Mouse (Mus musculus): Measurements from ENCODE around the gene Syngap1. TPM values are rescaled to one million over a fixed set of nuclear protein-coding genes. Genes with fewer than 3 reads are reported as not detected.

Gene Syngap1
- total RNA-seq, 1 experiment from 2014 or later, result 0.76 TPM

- ATAC-seq (replicated peaks; ENCODE audit: insufficient number of reproducible peaks, low FRiP score, low TSS enrichment, poor library complexity, severe bottlenecking), result no peak
These were observed 9.7 kb downstream of the Syngap1 start for GRCm38 (mm10) chr17:26950560-26951288.

GRCm38 (mm10) chr17:26951406-26951805 is 10.4 kb downstream of the Syngap1 start:
- ATAC-seq (replicated peaks; ENCODE audit: insufficient number of reproducible peaks, low FRiP score, low TSS enrichment, poor library complexity, severe bottlenecking), result 0 out of 2 replicates have a peak, but pooled peaks have one; percentile 36

- ATAC-seq (replicated peaks; ENCODE audit: insufficient number of reproducible peaks, low FRiP score, low TSS enrichment, poor library complexity, severe bottlenecking), result no peak
These were observed 11.2 kb downstream of the Syngap1 start for GRCm38 (mm10) chr17:26951952-26952877.

- no peak for ATAC-seq (replicated peaks; ENCODE audit: insufficient number of reproducible peaks, low FRiP score, low TSS enrichment, poor library complexity, severe bottlenecking)
These were observed 12.1 kb downstream of the Syngap1 start for GRCm38 (mm10) chr17:26953201-26953600.

GRCm38 (mm10) chr17:26953726-26954125 is 12.7 kb downstream of the Syngap1 start:
- no peak for ATAC-seq (replicated peaks; ENCODE audit: insufficient number of reproducible peaks, low FRiP score, low TSS enrichment, poor library complexity, severe bottlenecking)

- ATAC-seq (replicated peaks; ENCODE audit: insufficient number of reproducible peaks, low FRiP score, low TSS enrichment, poor library complexity, severe bottlenecking), result no peak
These were observed 15.3 kb downstream of the Syngap1 start for GRCm38 (mm10) chr17:26956309-26956708.

- ATAC-seq (replicated peaks; ENCODE audit: insufficient number of reproducible peaks, low FRiP score, low TSS enrichment, poor library complexity, severe bottlenecking), result no peak
These were observed 15.8 kb downstream of the Syngap1 start for GRCm38 (mm10) chr17:26956895-26957294.

GRCm38 (mm10) chr17:26957872-26958271 is 16.8 kb downstream of the Syngap1 start:
- no peak for ATAC-seq (replicated peaks; ENCODE audit: insufficient number of reproducible peaks, low FRiP score, low TSS enrichment, poor library complexity, severe bottlenecking)

GRCm38 (mm10) chr17:26958880-26959279 is 17.8 kb downstream of the Syngap1 start:
- ATAC-seq (replicated peaks; ENCODE audit: insufficient number of reproducible peaks, low FRiP score, low TSS enrichment, poor library complexity, severe bottlenecking), result no peak

GRCm38 (mm10) chr17:26959815-26960214 is 18.8 kb downstream of the Syngap1 start:
- no peak for ATAC-seq (replicated peaks; ENCODE audit: insufficient number of reproducible peaks, low FRiP score, low TSS enrichment, poor library complexity, severe bottlenecking)

- ATAC-seq (replicated peaks; ENCODE audit: insufficient number of reproducible peaks, low FRiP score, low TSS enrichment, poor library complexity, severe bottlenecking), result no peak
These were observed 20.7 kb downstream of the Syngap1 start for GRCm38 (mm10) chr17:26961572-26962240.

GRCm38 (mm10) chr17:26966993-26967392 is 25.9 kb downstream of the Syngap1 start:
- ATAC-seq (replicated peaks; ENCODE audit: insufficient number of reproducible peaks, low FRiP score, low TSS enrichment, poor library complexity, severe bottlenecking), result no peak

GRCm38 (mm10) chr17:26967477-26967876 is 26.4 kb downstream of the Syngap1 start:
- no peak for ATAC-seq (replicated peaks; ENCODE audit: insufficient number of reproducible peaks, low FRiP score, low TSS enrichment, poor library complexity, severe bottlenecking)

- ATAC-seq (replicated peaks; ENCODE audit: insufficient number of reproducible peaks, low FRiP score, low TSS enrichment, poor library complexity, severe bottlenecking), result no peak
These were observed 27.2 kb downstream of the Syngap1 start for GRCm38 (mm10) chr17:26968200-26968611.

- no peak for ATAC-seq (replicated peaks; ENCODE audit: insufficient number of reproducible peaks, low FRiP score, low TSS enrichment, poor library complexity, severe bottlenecking)
These were observed 28.2 kb downstream of the Syngap1 start for GRCm38 (mm10) chr17:26969257-26969656.

- no peak for ATAC-seq (replicated peaks; ENCODE audit: insufficient number of reproducible peaks, low FRiP score, low TSS enrichment, poor library complexity, severe bottlenecking)
These were observed 29.2 kb downstream of the Syngap1 start for GRCm38 (mm10) chr17:26970221-26970620.

GRCm38 (mm10) chr17:26971247-26971905 is 30.3 kb downstream of the Syngap1 start:
- ATAC-seq (replicated peaks; ENCODE audit: insufficient number of reproducible peaks, low FRiP score, low TSS enrichment, poor library complexity, severe bottlenecking), result no peak

GRCm38 (mm10) chr17:26972107-26972506 is 31.1 kb downstream of the Syngap1 start:
- ATAC-seq (replicated peaks; ENCODE audit: insufficient number of reproducible peaks, low FRiP score, low TSS enrichment, poor library complexity, severe bottlenecking), result no peak

All from monocyte, adult 5-6 weeks (primary cell).